Mouse (Mus musculus) heart, embryonic 14.5 days (tissue): Measurements from ENCODE around the gene Rai14. TPM values are rescaled to one million over a fixed set of nuclear protein-coding genes. Genes with fewer than 3 reads are reported as not detected.

Source experiments
- ATAC-seq: fragments of 200-750 bp; cut with Nextera tagmentation; 2 replicates; pipeline ENCODE4 v1.8.0; 2017; ENCODE audit warnings: low read depth, moderate TSS enrichment; ENCODE audit not compliant: insufficient number of reproducible peaks, insufficient read depth, low FRiP score
- H3K27ac ChIP-seq, 2 experiments: fragments of 200-500 bp in 1 of 2; fragments of 300-500 bp in 1 of 2; sonication (generic) in 1 of 2; replicated peaks in 1 of 2; 2 replicates each; pipeline ENCODE4 v1.5.1; 2012 to 2014; ENCODE audit warnings: low read depth in 2 of 2, low read length in 2 of 2, control low read depth in 1 of 2, mild to moderate bottlenecking in 1 of 2, mixed read lengths in 1 of 2; ENCODE audit not compliant: control insufficient read depth in 1 of 2, insufficient read depth in 1 of 2
- H3K27me3 ChIP-seq: fragments of 300-500 bp; sonication (generic); 2 replicates; pipeline ENCODE4 v1.6.1; 2014; ENCODE audit warnings: mild to moderate bottlenecking, low read length, control low read depth; ENCODE audit not compliant: control insufficient read depth, insufficient read depth
- H3K36me3 ChIP-seq: fragments of 300-500 bp; sonication (generic); 2 replicates; pipeline ENCODE4 v1.6.1; 2014; ENCODE audit warnings: mild to moderate bottlenecking, control low read depth, low read length, mixed read lengths; ENCODE audit not compliant: control insufficient read depth, insufficient read depth
- H3K4me1 ChIP-seq, 2 experiments: fragments of 200-500 bp in 1 of 2; fragments of 300-500 bp in 1 of 2; sonication (generic) in 1 of 2; 2 replicates each; pipeline ENCODE4 v1.6.1; 2012 to 2014; ENCODE audit warnings: low read length in 2 of 2, control low read depth in 1 of 2, mixed read lengths in 1 of 2; ENCODE audit not compliant: control insufficient read depth in 2 of 2, insufficient read depth in 2 of 2
- H3K4me2 ChIP-seq: fragments of 300-500 bp; sonication (generic); 2 replicates; pipeline ENCODE4 v1.6.1; 2014; ENCODE audit warnings: mild to moderate bottlenecking, low read length
- H3K4me3 ChIP-seq, 2 experiments: fragments of 200-500 bp in 1 of 2; fragments of 300-500 bp in 1 of 2; sonication (generic) in 1 of 2; 2 replicates each; pipeline ENCODE4 v1.5.1; 2012 to 2014; ENCODE audit warnings: low read length in 2 of 2, mild to moderate bottlenecking in 2 of 2, control low read depth in 1 of 2, low read depth in 1 of 2, moderate library complexity in 1 of 2; ENCODE audit not compliant: control insufficient read depth in 1 of 2, insufficient read depth in 1 of 2
- H3K9ac ChIP-seq: fragments of 300-500 bp; sonication (generic); 2 replicates; pipeline ENCODE4 v1.6.1; 2014; ENCODE audit warnings: mild to moderate bottlenecking, low read length
- H3K9me3 ChIP-seq: fragments of 300-500 bp; sonication (generic); 2 replicates; pipeline ENCODE4 v1.6.1; 2016; ENCODE audit warnings: low read length, control low read depth; ENCODE audit not compliant: control insufficient read depth
- WGBS: fragments of 180-500 bp; shearing (Covaris S2); extraction: QIAGEN DNeasy Blood & Tissue Kit; methylation state at CpG from one replicate; pipeline ENCODE4 v1.1.7; 2014; 5-methylcytosine and 5-hydroxymethylcytosine counted together
- polyA plus RNA-seq: library from polyadenylated mRNA; unstranded; fragments of >200 nt; fragmentation: Nextera tagmentation; extraction: Ambion mirVana; gene quantifications from 2 replicates; pipeline ENCODE4 v1.2.1, GENCODE M21; 2014

The Rai14 gene
- polyA plus RNA-seq, 1 experiment from 2014 or later = 12.9 TPM

GRCm38 (mm10) chr15:10691481-10691880 lies 22.9 kb downstream of the Rai14 start:
- Histone ChIP-seq H3K4me2 (no peak overlapping the region), H3K27me3 (no peaks in the 10 kb centered on the region), H3K4me3 (no peak overlapping the region), H3K9me3 (no peaks in the 10 kb centered on the region), H3K4me1 (peaks cover 8 to 26% of the 10 kb centered on the region in 2 experiments), H3K27ac (no peak overlapping the region), H3K9ac (no peak overlapping the region), H3K36me3 (0 out of 2 replicates have a peak, but pooled peaks cover 5% of the 10 kb centered on the region)
- ATAC-seq = no peak
- 60% methylated on average over 6 of the region's 6 CpGs for WGBS

GRCm38 (mm10) chr15:10690973-10691372 lies 23.5 kb downstream of the Rai14 start:
- 68% methylated on average over 5 of the region's 5 CpGs for WGBS
- no peaks in the 10 kb centered on the region for H3K9me3 ChIP-seq
- 0 out of 4 replicates have a peak overlapping the region, but pooled peaks of 1 of the 2 experiments have one; percentile 24 for H3K27ac ChIP-seq
- peaks cover 8 to 30% of the 10 kb centered on the region in 2 experiments for H3K4me1 ChIP-seq
- no peak overlapping the region; the same call in 1 of the 2 replicates for H3K4me2 ChIP-seq
- H3K4me3 ChIP-seq = no peak overlapping the region
- no peak overlapping the region for H3K9ac ChIP-seq
- no peaks in the 10 kb centered on the region for H3K27me3 ChIP-seq
- 0 out of 2 replicates have a peak, but pooled peaks cover 5% of the 10 kb centered on the region for H3K36me3 ChIP-seq
- ATAC-seq = no peak

- WGBS = 37% methylated on average over 13 of the region's 13 CpGs
- no peak overlapping the region for H3K4me3 ChIP-seq
Measured at GRCm38 (mm10) chr15:10690219-10690618, 24.2 kb downstream of the Rai14 start.

GRCm38 (mm10) chr15:10689304-10689703 lies 25.1 kb downstream of the Rai14 start:
- WGBS = 45% methylated on average over 11 of the region's 11 CpGs
- H3K4me3 ChIP-seq = no peak overlapping the region
- H3K9ac ChIP-seq = no peak overlapping the region
- H3K27me3 ChIP-seq = no peaks in the 10 kb centered on the region
- ATAC-seq = no peak
- 0 out of 2 replicates have a peak, but pooled peaks cover 5% of the 10 kb centered on the region for H3K36me3 ChIP-seq
- H3K27ac ChIP-seq = no peak overlapping the region
- no peak overlapping the region for H3K4me2 ChIP-seq
- H3K4me1 ChIP-seq = peaks cover 10 to 35% of the 10 kb centered on the region in 2 experiments
- H3K9me3 ChIP-seq = no peaks in the 10 kb centered on the region

More at GRCm38 (mm10) chr15:10690219-10690618, 24.2 kb downstream of the Rai14 start:
- H3K27me3 ChIP-seq = no peaks in the 10 kb centered on the region
- H3K9me3 ChIP-seq = no peaks in the 10 kb centered on the region
- H3K27ac ChIP-seq = peak overlapping the region; percentile 12 to 47; a peak in 2 of 4 replicates
- peaks cover 10 to 35% of the 10 kb centered on the region in 2 experiments for H3K4me1 ChIP-seq
- H3K36me3 ChIP-seq = 0 out of 2 replicates have a peak, but pooled peaks cover 5% of the 10 kb centered on the region
- no peak overlapping the region for H3K9ac ChIP-seq
- ATAC-seq = no peak
- peak overlapping the region; percentile 25 for H3K4me2 ChIP-seq

GRCm38 (mm10) chr15:10688686-10689085 lies 25.7 kb downstream of the Rai14 start:
- no peak overlapping the region for H3K9ac ChIP-seq
- H3K27me3 ChIP-seq = no peaks in the 10 kb centered on the region
- WGBS = 81% methylated on average over 5 of the region's 5 CpGs
- 0 out of 2 replicates have a peak, but pooled peaks cover 5% of the 10 kb centered on the region for H3K36me3 ChIP-seq
- H3K4me1 ChIP-seq = peaks cover 10 to 35% of the 10 kb centered on the region in 2 experiments
- H3K4me2 ChIP-seq = no peak overlapping the region
- no peaks in the 10 kb centered on the region for H3K9me3 ChIP-seq
- H3K4me3 ChIP-seq = no peak overlapping the region
- no peak for ATAC-seq
- H3K27ac ChIP-seq = no peak overlapping the region

GRCm38 (mm10) chr15:10687365-10687764 lies 27.1 kb downstream of the Rai14 start:
- 88% methylated on average over 7 of the region's 7 CpGs for WGBS
- peaks cover 10 to 35% of the 10 kb centered on the region in 2 experiments for H3K4me1 ChIP-seq
- H3K27me3 ChIP-seq = no peaks in the 10 kb centered on the region

GRCm38 (mm10) chr15:10685692-10686430 lies 28.6 kb downstream of the Rai14 start:
- Histone ChIP-seq H3K36me3 (0 out of 2 replicates have a peak, but pooled peaks cover 5% of the 10 kb centered on the region), H3K9me3 (no peaks in the 10 kb centered on the region), H3K27ac (no peak overlapping the region), H3K9ac (no peak overlapping the region), H3K27me3 (no peaks in the 10 kb centered on the region), H3K4me1 (peaks cover 8 to 29% of the 10 kb centered on the region in 2 experiments), H3K4me2 (no peak overlapping the region), H3K4me3 (no peak overlapping the region)
- 63% methylated on average over 14 of the region's 14 CpGs for WGBS
- no peak for ATAC-seq

More at GRCm38 (mm10) chr15:10687365-10687764, 27.1 kb downstream of the Rai14 start:
- no peak overlapping the region for H3K27ac ChIP-seq
- no peak overlapping the region for H3K9ac ChIP-seq
- no peaks in the 10 kb centered on the region for H3K9me3 ChIP-seq
- ATAC-seq = no peak
- 0 out of 2 replicates have a peak, but pooled peaks cover 5% of the 10 kb centered on the region for H3K36me3 ChIP-seq
- no peak overlapping the region for H3K4me3 ChIP-seq
- no peak overlapping the region for H3K4me2 ChIP-seq
